Mouse (Mus musculus) kidney, postnatal 36 days (tissue): ENCODE data around the gene Rheb.
"Not testable (repeated sequence)": the region's sequence is repeated elsewhere in the genome, so short reads cannot be mapped to it uniquely, and the experiment has no call there.

Source experiments
- DNase-seq, 2 experiments: peaks; one replicate each; pipeline ENCODE4 v3.0.0; 2021 to 2022; ENCODE audit warnings: mixed read lengths in 2 of 2

The Rheb gene

DNA sequence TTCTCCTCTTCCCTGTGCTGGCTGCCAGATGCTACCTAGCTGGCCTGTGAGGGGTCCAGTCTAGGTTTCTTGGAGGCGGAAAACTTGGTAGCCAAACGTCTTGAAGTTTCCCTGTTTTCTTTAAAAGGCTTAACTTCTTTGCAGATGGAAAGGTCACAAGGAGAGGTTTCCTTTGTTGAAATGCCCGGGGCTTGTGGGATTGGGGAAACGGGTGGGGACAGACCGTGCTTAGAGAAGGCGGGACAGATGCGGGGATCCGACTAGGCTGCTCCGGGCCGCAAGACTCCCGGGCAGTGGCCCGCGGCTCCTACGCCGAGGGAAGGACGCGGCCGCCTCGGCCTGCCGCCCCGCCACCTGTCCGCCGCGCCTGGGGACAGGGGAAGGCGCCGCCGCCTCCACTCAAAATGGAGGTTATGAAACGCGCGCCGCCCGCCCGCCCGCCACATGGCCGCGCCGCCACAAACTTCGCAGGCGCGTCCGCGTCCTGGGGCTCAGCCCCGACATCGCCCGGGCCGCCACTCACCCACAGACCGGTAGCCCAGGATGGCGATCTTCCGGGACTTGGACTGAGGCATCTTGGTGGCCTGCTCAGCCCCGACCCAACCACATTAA, 656 bp downstream of the Rheb start:
- peak in 1 of 2 experiments; percentile 27 for DNase-seq

- peak; percentile 38 to 49 for DNase-seq
Observed at GRCm38 (mm10) chr5:24840975-24841431, 1.4 kb downstream of the Rheb start.

- DNase-seq, result no peak
Observed at GRCm38 (mm10) chr5:24834491-24834890, 7.9 kb downstream of the Rheb start.

DNA sequence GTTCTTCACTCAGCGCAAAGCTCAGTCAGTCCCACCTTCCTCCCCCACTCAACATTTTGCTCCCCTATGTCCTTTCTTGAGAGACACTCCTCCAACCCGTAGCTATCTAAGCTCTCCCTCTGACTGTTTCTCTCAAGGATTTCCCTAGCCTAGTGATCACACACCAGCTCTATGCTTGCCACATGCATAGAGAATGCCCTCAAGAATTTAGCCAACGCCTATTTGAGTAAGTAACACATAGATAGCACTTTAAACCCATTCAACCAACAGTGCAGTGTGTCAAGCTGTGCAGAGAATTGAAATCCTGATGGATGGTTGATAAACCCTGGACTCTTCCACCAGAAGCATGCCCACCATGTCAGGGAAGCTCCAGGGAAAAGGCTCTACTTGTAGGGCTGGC, 10.5 kb downstream of the Rheb start:
- DNase-seq, result no peak

DNA sequence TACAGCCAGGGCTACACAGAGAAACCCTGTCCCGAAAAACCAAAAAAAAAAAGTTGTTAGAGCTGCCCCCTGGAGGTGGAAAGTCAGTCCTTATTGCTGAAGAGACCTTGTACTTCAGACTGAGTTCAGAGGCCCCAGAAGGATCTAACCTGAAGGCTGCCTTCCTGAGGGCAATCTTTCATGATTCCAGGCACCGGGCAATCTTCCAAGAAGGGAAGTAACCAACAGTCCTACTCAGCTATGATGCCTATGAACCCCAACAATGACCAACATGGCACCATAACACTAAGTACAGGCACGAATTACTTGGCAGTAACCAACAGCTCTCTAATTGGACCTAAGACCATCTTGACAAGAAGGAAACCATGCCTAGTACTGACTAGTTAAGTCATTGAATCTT, 14.0 kb downstream of the Rheb start:
- DNase-seq, result peak in 1 of 2 experiments; percentile 57

- no peak for DNase-seq
Observed at GRCm38 (mm10) chr5:24827173-24827572, 15.3 kb downstream of the Rheb start.

DNA sequence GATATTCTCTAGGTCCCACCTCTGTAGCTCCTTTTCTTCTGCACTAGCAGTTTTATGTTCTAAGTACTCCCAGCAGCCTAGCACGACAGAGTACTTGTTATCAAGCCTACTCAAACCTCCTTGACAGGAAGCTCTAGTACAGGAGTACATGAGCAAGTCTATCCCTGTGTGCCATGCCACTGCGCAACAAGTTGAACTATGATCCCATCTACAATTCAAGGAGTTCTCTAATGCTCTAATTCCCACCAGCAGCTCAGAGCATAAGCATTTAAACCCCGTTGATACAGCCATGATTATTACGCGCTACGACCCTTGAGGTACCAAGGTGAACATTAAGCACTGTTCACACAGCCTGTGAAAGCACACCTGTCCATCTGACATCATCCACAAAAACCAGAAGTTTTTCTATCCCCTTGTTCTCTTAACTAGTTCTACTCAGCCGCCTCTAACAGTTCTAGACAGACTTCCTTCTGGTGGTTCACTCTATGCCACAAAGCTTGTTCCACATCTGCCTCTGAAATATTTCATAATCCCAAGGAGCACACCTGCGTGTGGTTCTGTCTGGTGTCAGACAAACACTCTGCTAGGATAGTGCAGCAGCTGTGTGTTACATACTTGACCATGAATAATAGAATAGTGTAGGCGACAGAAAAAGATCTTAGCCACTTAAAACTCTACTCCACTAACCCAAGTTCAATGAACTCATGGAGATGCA, 16.2 kb downstream of the Rheb start:
- DNase-seq, result peak in 1 of 2 experiments; percentile 21

- DNase-seq, result peak; percentile 38 to 63
Observed at GRCm38 (mm10) chr5:24825365-24826055, 16.9 kb downstream of the Rheb start.

- DNase-seq, result no peak
Observed at GRCm38 (mm10) chr5:24823864-24824405, 18.5 kb downstream of the Rheb start.

DNA sequence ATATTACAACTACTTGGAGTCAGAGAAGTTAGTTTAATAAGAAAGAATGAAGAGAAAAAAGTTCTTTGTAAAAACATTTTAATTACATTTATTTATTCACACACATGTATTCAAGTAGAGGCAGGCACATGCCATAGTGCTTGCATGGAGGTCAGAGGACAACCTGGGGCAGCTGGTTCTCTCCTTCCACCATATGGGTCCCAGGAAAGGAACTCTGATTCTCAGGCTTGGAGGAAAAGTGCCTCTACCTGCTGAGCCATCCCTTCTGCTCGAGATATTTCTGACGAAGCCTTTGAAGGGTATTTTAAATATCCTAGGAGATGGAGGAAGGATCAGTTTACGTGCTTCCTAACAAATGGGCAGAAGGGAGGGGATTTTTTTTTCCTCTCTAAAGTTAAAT, 19.6 kb downstream of the Rheb start:
- no peak for DNase-seq

- DNase-seq, result not testable (repeated sequence)
Observed at GRCm38 (mm10) chr5:24822231-24822630, 20.2 kb downstream of the Rheb start.

DNA sequence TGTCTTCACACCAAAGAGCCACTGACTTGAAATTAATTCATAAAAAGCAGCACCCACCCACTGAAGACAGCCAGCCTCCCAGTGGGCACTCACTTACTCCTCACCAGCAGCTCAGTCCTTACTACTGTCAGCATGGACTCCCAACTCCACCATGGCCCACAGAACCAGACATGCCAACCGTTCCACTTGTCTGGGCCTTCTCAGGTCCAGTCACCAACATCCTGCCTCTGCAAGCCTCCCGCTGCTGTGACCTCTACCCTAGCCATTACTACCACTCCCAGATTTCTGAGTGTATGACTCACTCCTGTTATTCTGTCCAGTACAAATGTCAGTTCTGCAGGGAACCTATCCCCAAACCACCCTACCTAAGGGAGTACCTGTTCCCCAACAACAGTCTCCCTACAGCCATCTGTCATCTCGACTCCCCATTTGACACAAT, 21.0 kb downstream of the Rheb start:
- DNase-seq, result peak in 1 of 2 experiments; percentile 16

DNA sequence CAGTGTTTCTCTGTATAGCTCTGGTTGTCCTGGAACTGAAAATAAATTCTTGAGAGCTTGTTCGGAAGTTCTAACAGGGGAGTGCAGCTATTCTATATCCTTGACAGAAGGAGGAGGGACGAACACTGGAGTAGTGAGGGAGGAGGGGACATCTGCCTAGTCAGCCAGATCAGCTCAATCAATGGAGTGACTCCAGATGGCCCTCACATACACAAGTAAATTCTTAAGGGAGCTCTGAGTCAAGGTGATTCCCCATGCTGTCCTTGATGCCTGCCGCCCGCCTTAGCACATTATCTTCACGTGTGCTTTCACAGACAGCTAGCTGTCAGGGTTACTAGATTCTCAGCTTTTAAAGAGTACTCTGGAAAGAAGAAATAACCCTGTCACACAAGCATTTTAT, 21.8 kb downstream of the Rheb start:
- DNase-seq, result no peak

DNA sequence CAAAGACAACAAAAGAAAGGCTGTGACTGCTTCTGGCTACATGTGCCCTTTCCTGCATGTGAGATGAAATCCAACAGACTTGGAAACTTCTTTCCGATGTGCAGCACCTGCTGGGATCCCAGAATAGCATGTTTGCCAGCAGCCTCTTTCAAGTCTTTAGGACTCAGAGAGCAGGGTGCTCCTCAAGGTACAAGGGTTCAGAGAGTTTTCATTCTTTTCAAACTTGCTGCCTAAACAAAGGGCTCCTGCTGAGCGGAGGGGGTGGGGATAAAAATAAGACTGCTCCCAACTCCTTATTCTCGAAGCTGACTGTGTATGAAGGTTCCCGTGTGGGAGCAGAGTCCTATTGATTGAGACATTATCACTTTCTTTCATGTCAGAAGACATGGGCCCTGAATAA, 25.2 kb downstream of the Rheb start:
- DNase-seq, result no peak

DNA sequence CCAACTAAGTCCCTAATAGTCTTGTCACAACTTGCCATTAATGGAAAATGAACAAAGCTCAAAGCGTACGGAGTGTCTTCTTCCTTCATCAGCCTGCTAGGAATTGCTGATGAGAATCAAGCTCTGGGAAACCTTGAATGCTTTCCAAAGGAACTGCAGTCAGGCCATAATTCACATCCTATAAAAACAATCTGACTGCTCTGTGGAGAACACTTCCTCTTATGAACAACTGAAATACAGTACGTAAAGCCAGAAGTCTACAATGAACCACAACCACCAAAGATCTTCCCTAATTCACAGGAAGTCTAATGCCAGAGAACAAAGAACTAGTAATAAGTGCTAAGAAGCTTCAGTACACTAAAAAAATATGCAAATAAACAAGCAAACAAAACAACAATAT, 28.5 kb downstream of the Rheb start:
- DNase-seq, result peak in 1 of 2 experiments; percentile 40

- DNase-seq, result peak; percentile 27 to 52
Observed at GRCm38 (mm10) chr5:24813005-24813404, 29.4 kb downstream of the Rheb start.

- no peak for DNase-seq
Observed at GRCm38 (mm10) chr5:24805222-24805621, 37.2 kb downstream of the Rheb start.

GRCm38 (mm10) chr5:24804661-24805060, 37.8 kb downstream of the Rheb start:
- DNase-seq, result no peak

DNA sequence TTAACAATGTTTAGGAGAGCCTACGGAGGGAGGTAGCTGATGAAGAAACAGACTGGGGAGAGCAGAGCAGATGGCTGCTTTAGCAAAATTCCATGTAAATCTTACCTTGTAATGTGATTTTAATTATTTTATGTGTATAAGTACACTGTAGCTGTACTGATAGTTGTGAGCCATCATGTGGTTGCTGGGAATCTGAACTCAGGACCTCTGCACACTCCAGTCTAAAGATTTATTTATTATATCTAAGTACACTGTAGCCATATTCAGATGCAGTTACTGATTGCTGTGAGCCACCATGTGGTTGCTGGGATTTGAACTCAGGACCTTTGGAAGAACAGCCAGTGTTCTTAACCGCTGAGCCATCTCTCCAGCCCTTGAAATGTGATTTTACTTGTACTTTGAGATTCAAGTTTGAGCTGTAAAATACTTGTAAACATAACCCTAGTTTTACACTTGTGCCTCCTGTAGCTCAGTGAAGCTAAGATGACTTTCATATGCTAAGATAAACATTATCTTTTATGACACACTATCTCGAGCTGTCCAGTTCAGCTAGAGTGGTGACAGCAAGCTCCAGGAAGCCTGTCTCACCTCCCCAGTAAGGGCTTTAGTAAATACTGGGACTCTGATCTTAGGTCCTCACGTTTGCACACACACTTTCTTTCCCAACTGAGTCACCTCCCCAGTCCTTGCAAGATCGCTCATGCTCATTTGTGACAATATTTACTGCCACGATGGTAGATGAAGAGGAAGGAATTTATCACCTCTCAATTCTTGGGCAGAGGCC, 40.4 kb downstream of the Rheb start:
- DNase-seq, result no peak

DNA sequence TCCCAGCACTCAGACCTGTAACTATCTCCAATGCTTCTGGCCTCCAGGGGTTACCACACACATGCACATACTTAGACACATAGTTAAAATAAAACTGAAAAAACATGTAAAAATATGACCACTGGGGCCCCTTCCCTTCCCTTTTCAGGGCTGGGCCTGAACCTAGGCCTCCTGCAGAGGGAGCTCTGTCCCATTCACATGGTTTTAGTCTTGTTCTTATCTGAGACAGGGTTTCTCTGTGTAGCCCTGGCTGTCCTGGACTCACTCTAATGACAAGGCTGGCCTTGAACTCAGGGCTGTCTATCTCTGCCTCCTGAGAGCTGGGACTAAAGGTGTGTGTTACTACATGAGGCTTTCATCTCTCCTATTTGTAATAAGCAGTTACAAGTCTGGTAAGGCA, 42.0 kb downstream of the Rheb start:
- peak; percentile 11 to 54 for DNase-seq

- DNase-seq, result no peak
Observed at GRCm38 (mm10) chr5:24798639-24799038, 43.8 kb downstream of the Rheb start.

- no peak for DNase-seq
Observed at GRCm38 (mm10) chr5:24797858-24798257, 44.6 kb downstream of the Rheb start.

GRCm38 (mm10) chr5:24792961-24793360, 49.5 kb downstream of the Rheb start:
- no peak for DNase-seq
